Mouse (Mus musculus) heart, adult 2 months (tissue): ENCODE measurements around the gene Ppil2. TPM values are rescaled to one million over a fixed set of nuclear protein-coding genes. Genes with fewer than 3 reads are reported as not detected.
A peak's percentile ranks its signal among the peaks of the same experiment; 100 is the strongest.

Experiments used
- DNase-seq, 2 experiments: peaks; one replicate each; pipeline ENCODE4 v3.0.0; 2021
- H3K27ac ChIP-seq: fragments of 200-600 bp; 2 replicates; pipeline ENCODE4 v1.8.1; 2022
- H3K27me3 ChIP-seq: fragments of 200-500 bp; 2 replicates; pipeline ENCODE4 v1.6.1; 2012; ENCODE audit warnings: mild to moderate bottlenecking, low read length, inconsistent platforms, mixed read lengths; ENCODE audit not compliant: control insufficient read depth, insufficient read depth
- H3K36me3 ChIP-seq: fragments of 200-500 bp; 2 replicates; pipeline ENCODE4 v1.6.1; 2012; ENCODE audit warnings: low read length, inconsistent platforms; ENCODE audit not compliant: control insufficient read depth, insufficient read depth
- H3K4me1 ChIP-seq: fragments of 200-500 bp; 2 replicates; pipeline ENCODE4 v1.6.1; 2011; ENCODE audit warnings: low read length; ENCODE audit not compliant: control insufficient read depth, insufficient read depth
- H3K4me3 ChIP-seq: fragments of 200-600 bp; 2 replicates; pipeline ENCODE4 v1.8.1; 2022
- H3K79me2 ChIP-seq: fragments of 200-500 bp; replicated peaks from 2 replicates; pipeline ENCODE4 v1.6.1; 2012; ENCODE audit warnings: mild to moderate bottlenecking, inconsistent platforms, low read length, moderate library complexity, mixed read lengths; ENCODE audit not compliant: control insufficient read depth, insufficient read depth
- H3K9ac ChIP-seq: fragments of 200-500 bp; 2 replicates; pipeline ENCODE4 v1.6.1; 2012; ENCODE audit warnings: low read depth, mild to moderate bottlenecking, control low read depth, inconsistent platforms, low read length, mixed read lengths
- CTCF ChIP-seq: fragments of 200-600 bp; IDR thresholded peaks from 2 replicates; pipeline ENCODE4 v1.8.1; 2022; ENCODE audit warnings: antibody characterized with exemption, mild to moderate bottlenecking, moderate library complexity
- EP300 ChIP-seq: fragments of 200-500 bp; IDR thresholded peaks from 2 replicates; pipeline ENCODE4 v1.6.1; 2011; ENCODE audit warnings: low read depth, low read length, control low read depth; ENCODE audit not compliant: insufficient read depth
- POLR2A ChIP-seq: fragments of 200-500 bp; IDR thresholded peaks from 2 replicates; pipeline ENCODE4 v1.6.1; 2011; ENCODE audit warnings: mild to moderate bottlenecking, low read depth, low read length, control low read depth; ENCODE audit not compliant: insufficient read depth
- WGBS: fragments of 180-500 bp; shearing (Covaris S2); methylation state at CpG from one replicate; pipeline ENCODE4 v1.1.7; 2018; 5-methylcytosine and 5-hydroxymethylcytosine counted together
- intact Hi-C: fragments of 180-260 bp; cut with DNase I; formaldehyde crosslinking; loops from one replicate; pipeline ENCODE4 v1.15.1; 2025
- polyA plus RNA-seq: library from polyadenylated mRNA; depleted of rRNA; stranded (reverse); fragments of >200 nt; gene quantifications from 2 replicates; pipeline ENCODE4 v1.2.3, GENCODE M21; 2012
- total RNA-seq, 2 experiments: library from RNA; stranded (reverse); gene quantifications; 2 replicates each; pipeline ENCODE4 v1.2.3; 2021

Gene Ppil2
- total and polyA plus RNA-seq, 3 experiments = 33.1 to 49.3 (median 39.1) TPM

DNA sequence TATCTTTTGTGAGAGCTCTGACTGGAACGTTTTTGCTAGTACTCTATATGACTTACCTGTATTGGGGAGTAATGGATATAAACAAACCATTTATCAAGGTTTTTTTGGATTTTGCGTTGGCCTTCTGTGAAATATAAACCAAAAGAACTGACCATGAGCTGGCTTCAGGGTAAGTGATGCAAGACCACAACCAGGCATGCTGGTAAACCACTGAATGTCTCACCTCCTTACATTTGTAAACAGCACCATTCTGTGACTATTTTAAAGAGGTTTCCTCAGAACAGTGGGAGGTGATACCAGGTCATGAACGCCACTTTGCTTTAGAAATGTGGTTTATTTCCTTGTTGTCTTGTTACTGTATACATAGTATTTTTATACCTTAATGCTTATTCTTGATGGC, 24.8 kb downstream of the Ppil2 start:
- DNase-seq = no peak
- Histone ChIP-seq H3K36me3 (no peaks in the 10 kb centered on the region; the same call in 1 of the 2 replicates), H3K27ac (no peak overlapping the region), H3K79me2 (no peaks in the 10 kb centered on the region), H3K4me1 (no peaks in the 10 kb centered on the region), H3K4me3 (no peak overlapping the region), H3K9ac (no peak overlapping the region), H3K27me3 (no peaks in the 10 kb centered on the region)
- TF ChIP-seq POLR2A = no peak
- TF ChIP-seq EP300 = no peak
- TF ChIP-seq CTCF = no peak
- intact Hi-C loops = no loop called here
- 67% methylated on average over 3 of the region's 3 CpGs for WGBS

DNA sequence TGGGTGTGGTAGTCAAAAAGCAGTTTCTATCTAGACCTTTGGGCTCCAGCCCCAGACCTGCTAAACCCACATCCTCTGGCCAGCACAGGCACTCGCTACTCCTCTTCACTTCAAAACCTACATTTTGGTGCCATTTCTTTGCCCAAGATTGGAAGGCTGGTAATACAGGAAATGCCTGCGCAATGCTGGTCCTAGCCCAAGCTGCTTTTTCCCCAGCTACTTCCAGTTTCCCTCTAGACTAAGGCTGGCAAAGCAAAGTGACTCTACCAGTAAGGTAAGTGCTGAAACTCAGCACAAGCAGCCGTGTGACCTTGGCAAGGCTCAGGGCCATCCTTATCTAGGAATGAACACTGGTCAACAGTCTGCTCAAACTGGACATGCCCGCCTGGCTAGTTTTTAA, 25.4 kb downstream of the Ppil2 start:
- Histone ChIP-seq H3K79me2 (no peaks in the 10 kb centered on the region), H3K27me3 (no peaks in the 10 kb centered on the region), H3K4me3 (no peak overlapping the region), H3K27ac (no peak overlapping the region), H3K36me3 (no peaks in the 10 kb centered on the region; the same call in 1 of the 2 replicates), H3K9ac (no peak overlapping the region), H3K4me1 (no peaks in the 10 kb centered on the region)
- DNase-seq = peak in 1 of 2 experiments; percentile 25
- intact Hi-C loops = no loop called here
- WGBS = 47% methylated on average over 4 of the region's 4 CpGs
- no peak for TF ChIP-seq EP300
- TF ChIP-seq POLR2A = no peak
- TF ChIP-seq CTCF = no peak

- H3K27me3 ChIP-seq = no peaks in the 10 kb centered on the region
- no peak overlapping the region for H3K9ac ChIP-seq
- no peaks in the 10 kb centered on the region for H3K4me1 ChIP-seq
- intact Hi-C loops = no loop called here
- no peak overlapping the region for H3K27ac ChIP-seq
- 69% methylated on average over 6 of the region's 6 CpGs for WGBS
- H3K36me3 ChIP-seq = no peaks in the 10 kb centered on the region; the same call in 1 of the 2 replicates
- TF ChIP-seq POLR2A (no peak), CTCF (no peak), EP300 (no peak)
- DNase-seq = no peak
- no peaks in the 10 kb centered on the region for H3K79me2 ChIP-seq
- H3K4me3 ChIP-seq = no peak overlapping the region
Observed at GRCm38 (mm10) chr16:17082121-17082792, 28.8 kb downstream of the Ppil2 start.

DNA sequence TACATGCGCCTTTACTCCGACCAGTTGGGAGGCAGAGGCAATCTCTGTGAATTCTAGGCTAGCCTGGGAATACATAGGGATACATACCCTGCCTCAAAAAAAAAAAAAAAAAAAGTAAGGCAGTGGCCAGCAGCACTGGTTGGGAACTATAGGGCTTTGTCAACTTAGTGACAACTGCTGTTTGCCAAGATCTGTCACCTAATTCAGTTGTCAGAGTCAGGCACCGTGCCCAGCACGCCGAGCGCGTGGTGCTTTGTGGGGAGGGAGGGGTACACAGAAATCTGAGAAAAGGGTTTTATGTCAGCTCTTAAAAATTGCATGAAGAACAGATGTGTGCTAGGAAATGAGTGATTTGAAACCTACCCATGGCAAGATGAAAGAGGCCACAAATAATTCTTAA, 33.0 kb downstream of the Ppil2 start:
- no peaks in the 10 kb centered on the region for H3K79me2 ChIP-seq
- no peak overlapping the region for H3K27ac ChIP-seq
- no peak overlapping the region for H3K4me3 ChIP-seq
- H3K36me3 ChIP-seq = no peaks in the 10 kb centered on the region
- H3K9ac ChIP-seq = no peak overlapping the region
- WGBS = 58% methylated on average over 7 of the region's 7 CpGs
- H3K27me3 ChIP-seq = no peaks in the 10 kb centered on the region
- intact Hi-C loops = no loop called here
- H3K4me1 ChIP-seq = no peaks in the 10 kb centered on the region
- DNase-seq = no peak
- TF ChIP-seq EP300 (no peak), CTCF (no peak), POLR2A (no peak)

DNA sequence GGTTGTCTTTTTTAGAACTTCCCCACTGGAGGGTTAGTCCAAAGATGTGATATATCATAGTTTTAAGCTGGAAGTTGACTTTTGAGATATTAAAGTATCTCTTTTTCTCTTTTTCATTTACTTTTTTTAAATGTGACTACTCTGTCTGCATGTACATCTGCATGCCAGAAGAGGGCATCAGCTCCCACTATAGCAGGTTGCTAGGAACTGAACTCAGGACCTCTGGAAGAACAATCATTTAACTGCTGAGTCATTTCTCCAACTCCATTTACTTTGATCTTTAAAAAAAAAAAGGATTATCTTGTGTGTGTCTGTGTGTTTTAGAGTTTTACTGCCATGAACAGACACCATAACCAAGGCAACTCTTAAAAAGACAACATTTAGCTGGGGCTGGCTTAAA, 34.2 kb downstream of the Ppil2 start:
- Histone ChIP-seq H3K9ac (no peak overlapping the region), H3K27me3 (no peaks in the 10 kb centered on the region), H3K27ac (no peak overlapping the region), H3K4me3 (no peak overlapping the region), H3K36me3 (no peaks in the 10 kb centered on the region), H3K79me2 (no peaks in the 10 kb centered on the region), H3K4me1 (no peaks in the 10 kb centered on the region)
- intact Hi-C loops = no loop called here
- TF ChIP-seq CTCF (no peak), POLR2A (no peak), EP300 (no peak)
- no peak for DNase-seq

DNA sequence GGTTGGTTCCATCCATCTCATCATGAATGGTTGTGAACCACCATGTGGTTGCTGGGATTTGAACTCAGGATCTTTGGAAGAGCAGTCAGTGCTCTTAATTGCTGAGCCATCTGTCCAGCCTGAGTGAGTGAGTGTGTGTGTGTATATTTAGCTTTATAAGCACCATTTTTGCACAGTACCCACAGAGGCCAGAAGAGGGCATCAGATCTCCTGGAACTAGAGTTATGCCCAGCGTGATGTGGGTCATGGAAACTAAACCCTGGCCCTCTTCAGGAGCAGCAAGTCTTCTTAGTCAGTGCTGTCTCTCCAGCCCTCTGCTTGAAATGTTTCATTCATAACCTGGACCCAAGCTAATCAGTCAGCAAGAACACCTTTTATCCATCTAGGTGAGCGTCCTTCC, 34.8 kb downstream of the Ppil2 start:
- no peak for DNase-seq
- 94% methylated on average over 2 of the region's 2 CpGs for WGBS
- H3K79me2 ChIP-seq = no peaks in the 10 kb centered on the region

More for the DNA sequence above, 34.8 kb downstream of the Ppil2 start:
- Histone ChIP-seq H3K27ac (no peak overlapping the region), H3K4me3 (no peak overlapping the region), H3K9ac (no peak overlapping the region), H3K27me3 (no peaks in the 10 kb centered on the region), H3K36me3 (no peaks in the 10 kb centered on the region), H3K4me1 (no peaks in the 10 kb centered on the region)
- TF ChIP-seq POLR2A (no peak), CTCF (no peak), EP300 (no peak)
- intact Hi-C loops = no loop called here
